Mouse (Mus musculus) heart, adult 11 months (tissue): ENCODE data around the gene Ccdc171.
"Not testable (repeated sequence)": the region's sequence is repeated elsewhere in the genome, so short reads cannot be mapped to it uniquely, and the experiment has no call there.

Experiments
- DNase-seq: peaks from one replicate; pipeline ENCODE4 v3.0.0; 2022

Gene Ccdc171

GRCm38 (mm10) chr4:83524843-83525689 is at the start of gene Ccdc171:
Gene Ccdc171, plus strand, starts transcription at chr4:83525545.
- DNase-seq, result peak; percentile 100

GRCm38 (mm10) chr4:83485250-83485649 is 40.1 kb upstream of the Ccdc171 start:
- no peak for DNase-seq

- DNase-seq, result peak; percentile 98
Measured at GRCm38 (mm10) chr4:83485735-83486116, 39.6 kb upstream of the Ccdc171 start.

GRCm38 (mm10) chr4:83486117-83486901 is 39.0 kb upstream of the Ccdc171 start, which contains the start of gene Psip1:
Gene Psip1, minus strand, starts transcription at chr4:83486459.
- DNase-seq, result peak; percentile 98

GRCm38 (mm10) chr4:83489121-83489520 is 36.2 kb upstream of the Ccdc171 start:
- DNase-seq, result peak; percentile 49

GRCm38 (mm10) chr4:83493112-83493511 is 32.2 kb upstream of the Ccdc171 start:
- peak; percentile 53 for DNase-seq

- peak; percentile 68 for DNase-seq
Measured at GRCm38 (mm10) chr4:83497013-83497412, 28.3 kb upstream of the Ccdc171 start.

GRCm38 (mm10) chr4:83500154-83501036 is 24.9 kb upstream of the Ccdc171 start:
- peak; percentile 80 for DNase-seq

- DNase-seq, result no peak
Measured at GRCm38 (mm10) chr4:83501037-83501430, 24.3 kb upstream of the Ccdc171 start.

- no peak for DNase-seq
Measured at GRCm38 (mm10) chr4:83509600-83509999, 15.7 kb upstream of the Ccdc171 start.

- DNase-seq, result peak; percentile 72
Measured at GRCm38 (mm10) chr4:83511083-83511482, 14.3 kb upstream of the Ccdc171 start.

- DNase-seq, result peak; percentile 41
Measured at GRCm38 (mm10) chr4:83512217-83512616, 13.1 kb upstream of the Ccdc171 start.

- peak; percentile 81 for DNase-seq
Measured at GRCm38 (mm10) chr4:83512644-83513043, 12.7 kb upstream of the Ccdc171 start.

- DNase-seq, result peak; percentile 61
Measured at GRCm38 (mm10) chr4:83514183-83514582, 11.2 kb upstream of the Ccdc171 start.

- peak; percentile 74 for DNase-seq
Measured at GRCm38 (mm10) chr4:83514976-83515669, 10.2 kb upstream of the Ccdc171 start.

GRCm38 (mm10) chr4:83516144-83516543 is 9.2 kb upstream of the Ccdc171 start:
- DNase-seq, result not testable (repeated sequence)

GRCm38 (mm10) chr4:83519148-83519547 is 6.2 kb upstream of the Ccdc171 start:
- DNase-seq, result peak; percentile 65

GRCm38 (mm10) chr4:83519807-83520206 is 5.5 kb upstream of the Ccdc171 start:
- DNase-seq, result no peak

GRCm38 (mm10) chr4:83520308-83520707 is 5.0 kb upstream of the Ccdc171 start:
- DNase-seq, result no peak

- peak; percentile 56 for DNase-seq
Measured at GRCm38 (mm10) chr4:83522066-83522465, 3.3 kb upstream of the Ccdc171 start.

GRCm38 (mm10) chr4:83524456-83524842 is 896 bp upstream of the Ccdc171 start:
- DNase-seq, result no peak

GRCm38 (mm10) chr4:83525690-83526055 is 328 bp downstream of the Ccdc171 start:
- DNase-seq, result no peak
